Mouse (Mus musculus) erythroblast, adult 5-6 weeks (primary cell): ENCODE measurements around the gene Sf1. TPM values are rescaled to one million over a fixed set of nuclear protein-coding genes. Genes with fewer than 3 reads are reported as not detected.

ENCODE experiments used
- ATAC-seq: replicated peaks from 2 replicates; pipeline ENCODE4 v1.8.0; 2016; ENCODE audit warnings: moderate number of reproducible peaks, mild to moderate bottlenecking, moderate TSS enrichment, inconsistent platforms; ENCODE audit not compliant: poor library complexity, low FRiP score, severe bottlenecking
- total RNA-seq, 2 experiments: library from RNA; stranded (forward) in 1 of 2; stranded (reverse) in 1 of 2; fragments of 150-400 nt in 1 of 2; fragments of 200-764, 138-1000 nt in 1 of 2; gene quantifications; 2 replicates each; pipeline versions ENCODE4 v1.2.3 to v1.2.4; 2015 to 2017; ENCODE audit warnings: low replicate concordance in 2 of 2

Gene Sf1
- total RNA-seq, 2 experiments from 2014 or later: 71.3 to 81.4 TPM

DNA sequence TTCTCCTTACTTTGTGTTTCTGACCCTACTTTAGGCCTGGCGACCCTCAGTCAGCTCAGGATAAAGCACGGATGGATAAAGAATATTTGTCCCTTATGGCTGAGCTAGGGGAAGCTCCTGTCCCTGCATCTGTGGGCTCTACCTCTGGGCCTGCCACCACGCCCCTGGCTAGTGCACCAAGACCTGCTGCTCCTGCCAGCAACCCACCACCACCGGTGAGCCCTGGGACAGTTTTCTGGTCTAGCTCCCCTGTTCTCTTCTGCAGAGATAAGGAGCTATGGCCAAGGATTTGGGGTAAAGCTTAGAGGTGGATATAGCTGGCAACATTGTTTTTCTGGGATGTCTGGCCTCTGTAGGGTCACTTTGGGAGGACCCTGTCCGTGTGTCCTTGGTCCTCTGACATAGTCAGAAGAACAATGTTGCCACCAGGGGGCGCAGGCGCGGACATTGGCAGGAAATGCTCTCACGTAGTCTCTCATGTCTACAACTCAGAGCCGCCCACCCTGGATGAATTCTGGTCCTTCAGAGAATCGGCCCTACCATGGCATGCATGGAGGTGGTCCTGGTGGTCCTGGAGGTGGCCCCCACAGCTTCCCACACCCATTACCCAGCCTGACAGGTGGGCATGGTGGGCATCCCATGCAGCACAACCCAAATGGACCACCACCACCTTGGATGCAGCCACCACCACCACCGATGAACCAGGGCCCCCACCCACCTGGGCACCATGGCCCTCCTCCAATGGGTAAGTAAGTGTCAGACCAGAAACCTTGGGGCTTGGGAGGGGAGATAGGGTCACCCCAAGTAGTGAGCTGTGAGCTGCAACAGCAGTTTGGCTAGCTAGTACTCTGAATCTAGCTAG lies 10.3 kb downstream of the Sf1 start:
- ATAC-seq: peak; percentile 72

DNA sequence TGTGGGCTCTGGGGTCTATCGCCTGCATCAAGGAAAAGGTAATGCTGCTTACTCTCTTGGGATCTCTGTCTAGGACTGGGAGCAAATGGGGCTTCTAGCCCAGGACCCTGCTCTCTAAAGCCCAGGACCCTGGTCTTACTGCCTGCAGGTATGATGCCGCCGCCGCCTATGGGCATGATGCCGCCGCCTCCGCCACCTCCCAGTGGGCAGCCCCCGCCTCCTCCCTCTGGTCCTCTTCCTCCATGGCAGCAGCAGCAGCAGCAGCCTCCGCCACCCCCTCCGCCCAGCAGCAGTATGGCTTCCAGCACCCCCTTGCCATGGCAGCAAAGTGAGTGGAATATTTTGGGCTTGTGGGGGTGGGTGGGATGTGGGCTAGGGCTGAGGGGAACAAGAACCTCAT lies 11.1 kb downstream of the Sf1 start:
- ATAC-seq: no peak

DNA sequence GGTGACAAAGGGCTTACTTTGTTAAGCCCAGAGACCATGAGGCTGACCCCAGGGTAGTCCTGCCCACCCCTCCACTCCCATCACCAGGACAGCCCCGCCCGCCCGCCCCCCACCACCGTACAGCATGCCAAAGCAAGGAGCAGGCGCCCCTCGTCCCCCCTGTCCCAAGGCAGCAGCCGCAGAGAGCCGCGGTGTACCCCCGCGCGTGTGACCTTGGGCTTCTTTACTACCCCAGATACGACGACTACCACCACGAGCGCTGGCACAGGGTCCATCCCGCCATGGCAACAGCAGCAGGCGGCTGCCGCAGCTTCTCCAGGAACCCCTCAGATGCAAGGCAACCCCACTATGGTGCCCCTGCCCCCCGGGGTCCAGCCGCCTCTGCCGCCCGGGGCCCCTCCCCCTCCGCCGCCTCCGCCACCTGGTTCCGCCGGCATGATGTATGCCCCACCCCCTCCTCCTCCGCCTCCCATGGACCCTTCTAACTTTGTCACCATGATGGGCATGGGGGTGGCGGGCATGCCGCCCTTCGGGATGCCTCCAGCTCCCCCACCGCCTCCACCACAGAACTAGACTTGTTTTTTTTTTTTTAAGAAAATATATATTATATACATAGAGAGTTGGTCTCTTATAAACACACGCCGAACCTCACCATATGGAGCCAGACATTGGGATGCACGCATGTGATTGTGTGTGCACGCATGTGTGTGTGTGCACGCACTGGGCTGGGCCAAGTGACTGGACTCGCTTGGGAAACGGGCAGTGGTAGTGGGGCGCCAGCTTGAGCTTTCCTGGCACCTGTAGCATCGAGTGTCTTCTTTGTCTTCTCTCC lies 12.1 kb downstream of the Sf1 start:
- ATAC-seq: no peak

DNA sequence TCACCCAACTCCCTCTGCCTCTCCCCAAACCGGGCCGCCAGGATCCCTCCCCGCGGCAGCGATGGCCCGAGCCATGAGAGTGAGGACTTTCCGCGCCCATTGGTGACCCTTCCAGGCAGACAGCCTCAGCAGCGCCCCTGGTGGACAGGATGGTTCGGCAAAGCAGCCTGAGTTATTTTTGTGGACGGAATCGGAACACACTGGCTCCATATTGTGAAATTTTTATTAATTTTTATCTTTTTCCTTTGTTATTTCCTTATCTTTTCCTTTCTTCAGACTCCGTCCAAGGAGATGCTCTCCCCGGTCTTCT lies 12.7 kb downstream of the Sf1 start:
- 0 out of 2 replicates have a peak, but pooled peaks have one; percentile 44 for ATAC-seq

DNA sequence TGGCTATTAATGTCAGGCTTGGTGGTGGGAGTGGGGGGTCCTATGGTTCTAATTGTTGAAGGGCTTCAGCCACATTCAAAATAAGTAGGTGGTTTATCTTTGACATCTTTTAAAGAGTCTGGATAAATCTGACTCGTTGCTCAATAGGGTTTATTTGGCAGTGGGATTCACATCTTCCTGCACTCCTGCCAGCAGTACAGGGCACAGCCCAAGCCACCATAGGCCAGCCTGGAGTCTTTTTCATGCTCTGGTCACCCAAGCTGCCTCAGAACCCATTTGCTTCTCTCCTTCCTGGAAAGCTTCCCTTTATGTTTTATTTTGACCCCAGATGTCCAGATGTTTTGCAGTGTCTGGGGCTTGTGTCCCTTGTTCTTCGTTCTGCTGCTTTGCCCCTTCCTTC lies 13.2 kb downstream of the Sf1 start:
- ATAC-seq: no peak

DNA sequence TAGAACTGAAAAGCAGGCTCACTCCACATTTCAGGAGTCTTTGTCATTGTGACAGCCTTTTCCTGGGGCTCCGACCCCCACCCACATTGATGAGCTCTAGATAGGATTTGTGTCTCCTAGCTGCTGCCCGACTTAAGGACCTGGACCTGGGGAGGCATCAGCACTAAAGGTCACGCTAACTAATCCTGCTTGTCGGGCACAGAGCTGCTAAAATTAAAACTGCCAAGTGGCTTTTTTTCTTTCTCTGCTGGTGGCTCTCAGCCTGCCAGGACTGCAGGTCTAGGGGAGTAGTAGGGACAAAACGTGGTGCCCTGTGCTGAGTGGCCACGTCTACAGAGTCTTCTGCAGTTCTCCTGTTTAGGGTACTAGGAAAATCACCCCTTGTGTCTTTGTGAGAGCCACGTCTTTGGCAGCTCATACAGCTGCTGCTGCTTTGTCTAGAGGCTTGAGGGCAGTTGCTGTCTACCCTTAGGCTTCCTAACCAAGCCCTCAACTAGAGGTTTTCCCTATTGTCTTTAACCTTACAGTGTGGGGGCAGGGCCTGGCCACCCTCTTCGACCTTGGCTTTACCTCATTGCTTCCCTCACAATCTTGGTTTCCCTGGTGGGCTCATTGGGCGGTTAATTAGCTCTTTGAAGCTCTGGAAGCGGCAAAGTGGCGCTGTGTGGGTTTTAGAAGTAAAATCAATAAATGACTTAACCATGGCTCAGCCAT lies 14.0 kb downstream of the Sf1 start:
- no peak for ATAC-seq

DNA sequence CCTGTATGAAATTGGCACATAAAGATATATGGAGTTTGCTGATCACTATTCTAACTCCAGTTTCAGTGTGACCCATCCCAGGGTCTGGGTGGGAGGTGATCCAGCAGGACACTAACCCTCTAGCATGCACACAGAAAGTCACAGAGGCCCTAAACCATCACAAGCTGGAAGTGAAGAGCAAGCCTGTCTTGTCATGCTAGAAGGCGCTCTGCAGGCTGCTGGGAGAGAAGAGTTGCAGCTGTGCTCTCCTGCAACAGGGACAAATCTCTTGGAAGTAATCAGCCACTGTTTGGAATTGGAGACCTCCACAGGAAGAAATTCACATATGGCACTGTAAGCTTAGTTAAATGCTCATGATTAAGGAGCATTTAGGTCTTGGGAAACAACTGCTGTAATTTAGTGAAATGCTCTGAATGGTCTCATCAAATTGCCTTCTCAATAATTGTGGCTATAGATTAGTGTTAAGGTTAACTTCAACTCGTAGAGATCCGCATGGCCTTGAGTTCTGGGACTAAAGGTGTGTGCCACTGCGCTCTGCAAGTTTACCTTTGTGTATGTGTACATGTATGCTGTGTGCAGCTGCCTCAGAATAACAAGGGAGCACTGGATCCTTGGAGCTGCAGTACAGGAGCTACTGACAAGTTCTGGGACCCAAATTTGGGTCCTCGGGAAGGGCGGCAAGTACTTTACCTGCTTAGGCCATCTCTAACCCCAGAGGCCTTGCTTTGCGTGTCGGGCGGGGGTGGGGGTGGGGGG lies 17.1 kb downstream of the Sf1 start:
- no peak for ATAC-seq

DNA sequence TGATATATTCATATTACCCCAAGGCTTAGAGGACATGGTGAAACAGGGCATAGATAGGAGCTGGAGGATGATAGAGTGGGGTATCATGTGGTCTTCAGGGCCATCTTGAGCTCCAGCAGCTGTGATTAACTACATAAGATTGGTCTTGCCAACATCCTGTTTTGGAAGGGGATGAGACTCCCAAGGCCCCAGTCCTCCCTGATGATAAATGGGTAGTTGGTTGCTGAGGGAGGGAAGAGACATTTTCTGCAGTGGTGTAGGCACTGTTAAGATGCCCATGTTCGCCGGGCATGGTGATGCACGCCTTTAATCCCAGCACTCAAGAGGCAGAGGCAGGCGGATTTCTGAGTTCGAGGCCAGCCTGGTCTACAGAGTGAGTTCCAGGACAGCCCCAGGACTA lies 17.7 kb downstream of the Sf1 start:
- no peak for ATAC-seq

DNA sequence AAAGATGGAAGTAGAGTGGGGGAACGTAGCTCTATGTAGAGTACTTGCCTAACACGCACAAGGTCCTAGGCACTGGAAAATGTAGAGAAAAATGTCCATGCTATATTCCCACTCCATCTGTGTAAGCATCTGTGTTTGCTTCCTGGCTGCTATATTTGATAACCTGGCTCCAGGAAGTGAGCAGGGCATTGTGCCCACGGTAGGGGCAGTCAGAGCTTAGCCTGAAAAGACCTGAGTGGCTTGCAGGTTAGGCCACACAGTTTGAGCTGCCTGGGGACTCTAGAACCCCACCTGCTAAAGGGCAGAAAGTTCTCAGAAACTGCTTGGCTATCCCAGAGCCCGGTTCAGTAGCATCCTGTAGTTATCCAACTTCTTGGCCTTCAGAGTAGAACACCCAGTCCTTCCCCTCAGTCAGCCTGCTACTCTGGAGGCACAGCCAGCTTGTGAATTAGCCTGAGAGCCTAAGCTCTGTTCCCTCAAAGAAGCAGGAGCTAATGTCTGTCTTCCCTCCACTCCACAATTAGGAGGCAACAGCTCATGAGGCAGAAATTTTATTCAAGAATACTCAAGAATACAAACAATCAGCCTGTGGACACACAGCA lies 18.9 kb downstream of the Sf1 start:
- ATAC-seq: no peak

DNA sequence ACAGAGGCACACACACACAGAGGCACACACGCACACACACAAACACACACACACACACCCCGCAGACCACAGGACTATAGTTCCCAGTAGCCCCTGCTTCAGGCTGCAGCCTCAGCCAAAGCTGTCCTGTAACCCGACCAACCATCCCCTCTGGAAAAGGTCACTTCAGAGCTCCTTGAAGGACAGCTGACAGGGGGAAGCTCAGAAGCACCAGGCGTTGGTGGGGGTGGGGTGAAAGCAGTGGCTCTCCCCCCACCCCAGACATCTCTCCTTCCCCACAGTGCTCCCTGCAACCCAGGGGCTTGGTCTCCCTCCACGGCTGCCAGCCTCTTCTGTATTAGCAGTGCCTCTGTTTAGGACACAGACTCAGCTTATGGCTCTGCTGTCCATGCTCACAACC lies 20.0 kb downstream of the Sf1 start:
- ATAC-seq: no peak

DNA sequence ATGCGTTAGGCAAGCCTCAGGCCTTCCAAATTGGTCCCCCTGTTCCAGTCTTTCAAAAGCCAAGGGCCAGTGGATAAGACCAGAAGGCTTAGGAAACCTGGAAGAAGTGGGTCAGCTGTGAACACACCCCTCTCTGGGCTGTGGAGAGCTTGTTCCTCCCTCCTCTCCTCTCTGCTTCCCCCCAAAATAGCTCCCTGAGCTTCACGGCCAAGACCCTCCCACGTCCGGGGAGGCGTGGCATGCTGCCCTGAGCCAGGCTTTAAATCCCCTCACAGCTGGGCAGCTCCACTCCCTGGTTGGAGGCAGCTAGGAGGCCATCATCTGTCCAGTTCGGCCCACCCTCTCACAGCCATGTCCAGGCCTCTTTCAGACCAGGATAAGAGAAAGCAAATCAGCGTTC lies 20.6 kb downstream of the Sf1 start, which contains the start of gene Pygm:
Gene Pygm, plus strand, starts transcription at position 272 of the 400 bp plus-strand sequence.
- no peak for ATAC-seq

DNA sequence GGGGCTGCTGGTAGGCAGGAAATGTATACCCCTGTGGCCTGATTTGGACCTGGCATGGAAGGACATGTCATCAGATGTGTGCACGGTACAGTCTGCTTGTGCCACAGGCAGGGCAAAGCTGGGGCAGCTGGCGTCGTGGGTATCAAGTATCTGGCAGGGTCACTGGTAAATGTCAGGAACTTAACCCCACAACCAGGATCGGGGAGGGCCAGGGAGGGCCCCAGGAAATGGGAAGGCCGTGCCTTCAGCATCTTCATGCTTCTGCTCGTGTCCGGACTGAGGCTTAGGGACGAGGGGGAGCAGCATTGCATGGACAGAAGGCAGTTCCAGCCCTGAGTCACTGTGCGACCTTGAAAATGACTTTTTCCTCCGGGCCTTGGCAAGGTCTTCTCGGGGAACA lies 21.5 kb downstream of the Sf1 start:
- ATAC-seq: no peak

DNA sequence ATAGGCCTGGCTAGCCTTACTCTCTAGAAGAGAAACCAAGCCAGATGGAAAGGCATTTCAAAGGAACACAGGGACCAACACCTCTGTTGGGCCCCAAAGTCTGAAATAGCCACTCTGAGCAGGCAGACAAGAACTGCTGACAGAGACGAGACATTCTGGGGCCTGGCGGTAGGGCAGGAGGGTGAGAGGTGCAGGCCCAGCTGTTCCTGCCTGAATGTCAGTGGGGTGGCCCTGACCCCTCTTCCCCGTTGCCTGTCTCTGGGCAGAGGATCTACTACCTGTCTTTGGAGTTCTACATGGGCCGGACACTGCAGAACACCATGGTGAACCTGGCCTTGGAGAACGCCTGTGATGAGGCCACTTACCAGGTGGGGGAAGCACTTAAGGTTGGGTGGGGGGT lies 21.9 kb downstream of the Sf1 start:
- no peak for ATAC-seq

DNA sequence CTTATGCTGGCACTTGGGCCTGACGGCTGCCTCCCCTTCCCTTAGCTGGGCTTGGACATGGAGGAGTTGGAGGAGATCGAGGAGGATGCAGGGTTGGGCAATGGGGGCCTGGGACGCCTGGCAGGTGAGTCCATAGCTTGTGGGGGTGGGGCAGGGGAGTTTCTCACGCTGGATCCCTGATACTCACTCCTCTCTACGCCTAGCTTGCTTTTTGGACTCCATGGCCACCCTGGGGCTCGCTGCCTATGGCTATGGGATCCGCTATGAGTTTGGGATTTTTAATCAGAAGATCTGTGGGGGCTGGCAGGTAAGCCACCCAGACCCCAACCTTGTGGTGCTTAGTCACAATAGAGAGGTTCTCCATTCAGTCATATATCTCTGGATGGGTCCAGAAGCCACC lies 22.3 kb downstream of the Sf1 start:
- no peak for ATAC-seq

DNA sequence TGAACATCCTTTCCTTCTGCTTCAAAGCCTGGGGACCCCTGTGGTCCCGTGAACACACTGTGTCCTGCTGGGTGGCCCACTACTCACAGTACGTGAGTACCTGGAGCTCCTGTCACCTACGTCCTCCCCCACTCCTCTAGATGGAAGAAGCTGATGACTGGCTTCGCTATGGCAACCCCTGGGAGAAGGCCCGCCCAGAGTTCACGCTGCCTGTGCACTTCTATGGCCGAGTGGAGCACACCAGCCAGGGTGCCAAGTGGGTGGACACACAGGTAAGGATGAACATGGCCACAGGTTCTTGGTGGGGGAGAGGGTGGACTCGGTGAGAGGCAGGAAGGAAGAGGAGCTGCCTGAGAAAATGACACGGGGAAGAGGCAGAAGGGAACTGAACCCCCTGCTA lies 22.7 kb downstream of the Sf1 start:
- ATAC-seq: no peak

DNA sequence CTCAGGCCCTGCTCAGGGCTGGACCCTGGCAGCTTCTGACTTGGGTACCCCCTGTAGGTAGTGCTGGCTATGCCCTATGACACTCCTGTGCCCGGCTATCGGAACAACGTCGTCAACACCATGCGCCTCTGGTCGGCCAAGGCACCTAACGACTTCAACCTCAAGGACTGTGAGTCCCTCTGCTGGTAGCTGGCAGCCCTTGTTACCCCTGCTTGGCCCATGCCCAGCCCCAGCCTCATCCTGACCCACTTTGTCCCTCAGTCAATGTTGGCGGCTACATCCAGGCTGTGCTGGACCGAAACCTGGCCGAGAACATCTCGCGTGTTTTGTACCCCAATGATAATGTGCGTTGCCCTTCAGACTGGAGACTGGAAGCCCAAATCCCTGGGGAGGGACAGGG lies 24.5 kb downstream of the Sf1 start:
- no peak for ATAC-seq

DNA sequence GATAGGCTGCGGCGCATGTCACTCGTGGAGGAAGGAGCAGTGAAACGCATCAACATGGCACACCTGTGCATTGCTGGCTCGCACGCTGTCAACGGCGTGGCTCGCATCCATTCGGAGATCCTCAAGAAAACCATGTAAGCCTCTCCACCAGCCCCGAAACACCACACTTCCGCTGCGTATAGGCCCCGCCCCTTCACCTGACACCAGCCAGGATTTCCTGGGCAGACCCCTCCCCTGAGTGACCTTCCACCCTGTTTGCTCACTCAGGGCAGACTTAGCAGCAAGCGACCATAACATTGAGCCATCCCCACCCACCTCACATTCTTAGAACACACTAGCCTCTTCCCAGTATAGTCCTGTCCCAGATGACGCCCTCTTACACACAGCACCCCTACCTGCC lies 26.3 kb downstream of the Sf1 start:
- no peak for ATAC-seq

DNA sequence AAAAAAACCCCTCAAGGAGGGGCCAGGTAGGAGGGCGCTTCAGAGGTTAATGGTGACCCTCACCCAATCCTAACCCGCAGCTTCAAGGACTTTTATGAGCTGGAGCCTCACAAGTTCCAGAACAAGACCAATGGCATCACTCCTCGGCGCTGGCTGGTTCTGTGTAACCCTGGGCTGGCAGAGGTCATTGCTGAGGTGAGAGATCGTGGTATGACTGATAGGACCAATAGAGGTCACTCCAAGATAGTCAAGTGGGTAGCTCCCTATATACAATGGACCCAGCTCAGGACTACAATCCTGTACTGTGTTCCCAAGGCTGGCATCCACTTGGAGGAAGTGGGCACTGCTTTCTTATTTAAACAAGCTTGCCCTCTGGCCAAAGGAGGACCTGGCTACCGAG lies 26.8 kb downstream of the Sf1 start:
- no peak for ATAC-seq

DNA sequence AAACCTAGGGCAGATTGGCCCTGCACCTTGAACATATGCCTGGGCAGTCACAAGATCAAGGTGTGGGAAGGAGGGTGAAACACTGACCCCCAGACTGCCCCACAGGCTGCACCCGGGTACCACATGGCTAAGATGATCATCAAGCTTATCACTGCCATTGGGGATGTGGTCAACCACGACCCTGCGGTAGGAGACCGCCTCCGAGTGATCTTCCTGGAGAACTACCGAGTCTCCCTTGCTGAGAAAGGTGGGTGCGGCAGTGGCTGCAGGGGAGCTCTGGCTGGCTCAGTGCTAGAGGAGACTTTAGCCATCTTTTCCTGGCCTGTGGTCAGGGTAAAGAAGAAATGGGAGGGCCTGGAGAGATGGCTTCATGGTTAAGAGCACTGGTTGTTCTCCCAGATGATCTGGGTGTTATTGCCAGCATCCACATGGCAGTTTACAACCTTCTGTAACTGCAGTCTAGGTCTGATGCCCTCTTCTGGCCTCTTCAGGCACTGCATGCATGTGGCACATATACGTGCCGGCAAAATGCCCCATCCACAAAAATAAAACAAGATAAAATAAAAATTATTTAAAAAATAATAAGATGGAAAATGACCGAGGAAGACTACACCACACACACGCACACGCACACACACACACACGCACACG lies 29.4 kb downstream of the Sf1 start:
- ATAC-seq: no peak
